Mouse (Mus musculus) heart, embryonic 10.5 days (tissue): ENCODE data around the gene Recql. TPM values are rescaled to one million over a fixed set of nuclear protein-coding genes. Genes with fewer than 3 reads are reported as not detected.
"Not testable (repeated sequence)": the region's sequence is repeated elsewhere in the genome, so short reads cannot be mapped to it uniquely, and the experiment has no call there.

Source experiments
- DNase-seq: peaks from one replicate; pipeline ENCODE4 v3.0.0-alpha.2; 2017; ENCODE audit warnings: low spot score
- H3K27ac ChIP-seq: fragments of 300-500 bp; sonication (generic); 2 replicates; pipeline ENCODE4 v1.5.1; 2016; ENCODE audit warnings: mild to moderate bottlenecking
- H3K27me3 ChIP-seq: fragments of 300-500 bp; sonication (generic); 2 replicates; pipeline ENCODE4 v1.6.1; 2016; ENCODE audit warnings: mild to moderate bottlenecking; ENCODE audit not compliant: poor library complexity, insufficient read depth, severe bottlenecking
- H3K36me3 ChIP-seq: fragments of 300-500 bp; sonication (generic); 2 replicates; pipeline ENCODE4 v1.6.1; 2016; ENCODE audit warnings: mild to moderate bottlenecking, moderate library complexity
- H3K4me1 ChIP-seq: fragments of 300-500 bp; sonication (generic); 2 replicates; pipeline ENCODE4 v1.6.1; 2016; ENCODE audit warnings: mild to moderate bottlenecking
- H3K4me3 ChIP-seq: fragments of 300-500 bp; sonication (generic); 2 replicates; pipeline ENCODE4 v1.5.1; 2016; ENCODE audit warnings: mild to moderate bottlenecking, moderate library complexity
- H3K9me3 ChIP-seq: fragments of 300-500 bp; sonication (generic); 2 replicates; pipeline ENCODE4 v1.6.1; 2016; ENCODE audit warnings: mild to moderate bottlenecking, moderate library complexity
- WGBS: fragments of 180-500 bp; shearing (Covaris S2); methylation state at CpG from one replicate; pipeline ENCODE4 v1.1.7; 2016; 5-methylcytosine and 5-hydroxymethylcytosine counted together
- polyA plus RNA-seq: library from polyadenylated mRNA; unstranded; fragments of >200 nt; fragmentation: Nextera tagmentation; extraction: Ambion mirVana; gene quantifications from 2 replicates; pipeline ENCODE4 v1.2.1, GENCODE M21; 2016

Gene Recql
- polyA plus RNA-seq, 1 experiment from 2014 or later = 27.9 TPM

- peaks cover 77% of the 10 kb centered on the region for H3K36me3 ChIP-seq
- no peaks in the 10 kb centered on the region for H3K9me3 ChIP-seq
- H3K27ac ChIP-seq = no peak overlapping the region
- no peaks in the 10 kb centered on the region for H3K27me3 ChIP-seq
- no peak for DNase-seq
- H3K4me1 ChIP-seq = no peaks in the 10 kb centered on the region
- 73% methylated on average over 7 of the region's 7 CpGs for WGBS
- no peak overlapping the region for H3K4me3 ChIP-seq
Measured at GRCm38 (mm10) chr6:142357106-142357505, 29.8 kb downstream of the Recql start.

GRCm38 (mm10) chr6:142352099-142352498, 34.8 kb downstream of the Recql start:
- WGBS = 85% methylated on average over 3 of the region's 3 CpGs
- peaks cover 56% of the 10 kb centered on the region for H3K36me3 ChIP-seq
- not testable (repeated sequence) for H3K4me3 ChIP-seq

DNA sequence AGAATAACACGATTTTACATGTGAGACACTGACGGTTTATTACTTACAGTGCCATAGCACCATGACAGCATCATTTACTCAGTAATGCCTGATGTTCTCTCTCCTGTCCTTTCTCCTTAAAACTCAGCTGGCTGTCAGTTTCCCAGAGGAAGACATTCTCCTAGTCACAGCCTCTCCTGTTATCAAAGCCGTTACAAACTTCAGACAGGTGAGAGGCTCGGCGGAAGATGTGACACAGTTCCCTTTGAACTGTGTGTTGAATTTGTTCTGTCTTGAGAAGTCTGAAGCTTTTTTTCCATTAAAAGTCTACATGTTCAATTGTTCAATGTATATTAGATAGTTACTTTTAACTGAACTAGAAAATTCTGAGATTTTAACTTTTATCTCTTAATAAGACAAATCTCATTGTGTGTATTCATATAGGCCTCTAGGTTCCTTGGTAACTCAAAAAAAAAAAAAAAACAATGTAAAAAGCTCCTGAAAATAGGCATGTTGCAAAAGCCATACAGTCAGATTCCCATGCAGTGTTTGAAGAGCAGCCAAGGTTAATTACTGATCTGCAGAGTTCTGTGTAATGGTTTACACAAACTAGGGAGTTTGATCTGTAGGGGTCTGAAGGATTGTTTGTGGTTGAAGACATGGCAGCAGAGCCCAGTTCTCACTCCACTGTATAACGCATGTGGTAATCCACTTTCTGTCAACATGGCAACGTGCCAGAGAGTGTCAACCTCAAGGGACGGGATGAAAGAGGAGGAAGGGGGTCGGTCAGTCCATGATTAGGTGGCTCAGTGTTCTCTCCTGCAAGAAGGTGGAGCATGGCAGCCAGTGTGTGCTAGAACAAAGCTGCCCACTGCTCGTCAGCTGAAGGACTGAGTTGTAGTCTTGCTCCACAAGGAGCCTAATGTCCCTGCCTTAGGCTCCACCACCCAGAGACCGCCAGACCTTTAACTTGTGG, 39.2 kb downstream of the Recql start:
- peak; percentile 70 for DNase-seq
- Histone ChIP-seq H3K27ac (no peak overlapping the region), H3K36me3 (peaks cover 32% of the 10 kb centered on the region), H3K4me1 (peaks cover 5% of the 10 kb centered on the region; the same call in 1 of the 2 replicates), H3K27me3 (no peaks in the 10 kb centered on the region), H3K4me3 (no peak overlapping the region), H3K9me3 (no peaks in the 10 kb centered on the region)
- 75% methylated on average over 11 of the region's 11 CpGs for WGBS

More at GRCm38 (mm10) chr6:142352099-142352498, 34.8 kb downstream of the Recql start:
- H3K9me3 ChIP-seq, H3K27me3 ChIP-seq, H3K27ac ChIP-seq, DNase-seq, H3K4me1 ChIP-seq: not testable (repeated sequence)

DNA sequence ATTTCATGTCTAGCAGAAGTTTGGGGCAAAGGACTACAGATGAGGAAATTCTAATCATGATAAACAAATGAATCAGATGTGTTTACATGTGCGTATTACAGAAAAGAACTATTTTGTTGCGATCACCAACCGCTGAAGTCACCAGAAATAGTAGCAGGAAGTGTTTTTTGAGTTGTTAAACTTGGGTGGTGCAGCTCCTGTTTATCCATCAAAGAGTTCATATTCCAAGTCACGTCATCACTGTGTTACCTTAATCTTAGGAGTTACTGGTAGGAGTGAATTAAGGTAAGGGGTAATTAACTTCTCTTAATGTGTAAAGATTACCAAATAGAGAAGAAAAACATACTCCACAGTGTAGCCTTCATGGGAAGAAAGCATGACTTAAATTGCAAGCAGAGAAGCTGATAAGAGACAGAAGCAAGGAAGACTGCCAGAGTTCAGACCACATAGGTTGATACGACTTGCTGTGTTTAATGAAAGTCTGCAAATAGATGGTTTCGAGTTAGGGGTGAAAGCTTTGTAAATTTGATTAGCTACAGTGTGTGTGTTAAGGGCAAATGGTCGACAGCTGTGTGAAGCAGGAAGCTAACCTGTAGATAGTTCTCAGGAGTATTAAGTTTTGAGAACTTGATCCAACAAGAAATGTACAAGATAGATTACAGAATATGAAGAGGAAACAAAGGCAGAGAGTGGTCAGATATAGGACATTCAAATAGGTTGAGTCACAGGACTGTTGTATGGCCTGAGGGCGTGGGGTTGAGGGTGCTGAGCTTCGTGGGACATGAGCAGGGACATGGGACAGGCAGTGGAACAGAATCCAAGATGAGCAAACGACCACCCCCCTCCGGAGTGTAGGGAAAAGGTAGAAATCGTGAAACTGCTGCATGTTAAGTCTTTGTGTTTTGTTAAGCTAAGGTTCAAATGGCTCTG, 40.4 kb downstream of the Recql start:
- H3K4me3 ChIP-seq = peak overlapping the region; percentile 75
- H3K36me3 ChIP-seq = peaks cover 19% of the 10 kb centered on the region
- WGBS = 55% methylated on average over 12 of the region's 12 CpGs
- H3K27ac ChIP-seq = peak overlapping the region; percentile 90
- H3K9me3 ChIP-seq = no peaks in the 10 kb centered on the region
- DNase-seq = peak; percentile 48
- no peaks in the 10 kb centered on the region for H3K27me3 ChIP-seq
- H3K4me1 ChIP-seq = peaks cover 5% of the 10 kb centered on the region; the same call in 1 of the 2 replicates

- no peaks in the 10 kb centered on the region for H3K9me3 ChIP-seq
- H3K27me3 ChIP-seq = no peaks in the 10 kb centered on the region
- peaks cover 5% of the 10 kb centered on the region; the same call in 1 of the 2 replicates for H3K4me1 ChIP-seq
- peaks cover 12% of the 10 kb centered on the region; the same call in 1 of the 2 replicates for H3K36me3 ChIP-seq
- peak within 1 kb of the TSS; percentile 90 for H3K27ac ChIP-seq
- H3K4me3 ChIP-seq = peak within 1 kb of the TSS; percentile 75
- WGBS = under 1% methylated on average over 48 of the region's 48 CpGs
- DNase-seq = peak; percentile 94
Measured at GRCm38 (mm10) chr6:142345440-142346038, 41.3 kb downstream of the Recql start, which contains the start of gene Pyroxd1. Gene Pyroxd1 (plus strand): TSS chr6:142345654.

GRCm38 (mm10) chr6:142343561-142343960, 43.3 kb downstream of the Recql start:
- no peak overlapping the region for H3K27ac ChIP-seq
- no peaks in the 10 kb centered on the region for H3K9me3 ChIP-seq
- WGBS = 61% methylated on average over 2 of the region's 2 CpGs
- H3K27me3 ChIP-seq = no peaks in the 10 kb centered on the region
- 0 out of 2 replicates have a peak, but pooled peaks cover under 1% of the 10 kb centered on the region for H3K36me3 ChIP-seq
- no peak for DNase-seq
- H3K4me1 ChIP-seq = peaks cover 5% of the 10 kb centered on the region; the same call in 1 of the 2 replicates
- no peak overlapping the region for H3K4me3 ChIP-seq

DNA sequence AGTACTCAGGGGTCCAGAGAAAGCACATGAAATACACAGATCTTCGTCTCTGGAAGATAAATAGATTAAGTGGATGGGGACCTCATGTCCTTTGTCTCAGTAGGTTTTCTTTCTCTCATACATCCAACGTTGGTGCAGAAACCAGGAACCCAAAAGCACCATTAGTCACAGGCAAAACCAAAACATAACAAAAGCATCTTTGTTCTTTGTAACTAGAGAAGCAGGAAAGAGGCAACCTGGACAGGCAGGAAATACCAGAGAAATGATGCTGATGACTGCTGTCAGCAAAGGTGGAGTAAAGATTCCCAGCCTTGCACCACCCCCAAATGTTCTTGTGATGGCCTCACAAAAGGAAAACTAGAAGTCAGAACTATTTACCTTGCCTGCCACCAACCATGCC, 47.3 kb downstream of the Recql start:
- H3K4me1 ChIP-seq = no peaks in the 10 kb centered on the region
- no peak overlapping the region for H3K4me3 ChIP-seq
- H3K27me3 ChIP-seq = no peaks in the 10 kb centered on the region
- H3K9me3 ChIP-seq = no peaks in the 10 kb centered on the region
- DNase-seq = no peak
- H3K36me3 ChIP-seq = no peaks in the 10 kb centered on the region
- H3K27ac ChIP-seq = no peak overlapping the region
- 48% methylated on average over 2 of the region's 2 CpGs for WGBS

GRCm38 (mm10) chr6:142338961-142339360, 47.9 kb downstream of the Recql start:
- H3K4me1 ChIP-seq = no peaks in the 10 kb centered on the region
- no peak overlapping the region for H3K27ac ChIP-seq
- H3K36me3 ChIP-seq = no peaks in the 10 kb centered on the region
- WGBS = 72% methylated on average over 2 of the region's 2 CpGs
- no peaks in the 10 kb centered on the region for H3K27me3 ChIP-seq
- no peak for DNase-seq
- no peak overlapping the region for H3K4me3 ChIP-seq
- H3K9me3 ChIP-seq = no peaks in the 10 kb centered on the region

- WGBS = 70% methylated on average over 1 of the region's 1 CpGs
- H3K4me1 ChIP-seq = no peaks in the 10 kb centered on the region
- H3K27me3 ChIP-seq = no peaks in the 10 kb centered on the region
- no peaks in the 10 kb centered on the region for H3K36me3 ChIP-seq
- H3K27ac ChIP-seq = no peak overlapping the region
- H3K9me3 ChIP-seq = no peaks in the 10 kb centered on the region
- DNase-seq = no peak
- no peak overlapping the region for H3K4me3 ChIP-seq
Measured at GRCm38 (mm10) chr6:142329201-142329600, 57.7 kb downstream of the Recql start.

- Histone ChIP-seq H3K4me1 (no peaks in the 10 kb centered on the region), H3K27ac (no peak overlapping the region), H3K9me3 (no peaks in the 10 kb centered on the region), H3K27me3 (no peaks in the 10 kb centered on the region), H3K4me3 (no peak overlapping the region), H3K36me3 (no peaks in the 10 kb centered on the region)
- no peak for DNase-seq
- WGBS = 70% methylated on average over 3 of the region's 3 CpGs
Measured at GRCm38 (mm10) chr6:142326598-142326997, 60.3 kb downstream of the Recql start.

DNA sequence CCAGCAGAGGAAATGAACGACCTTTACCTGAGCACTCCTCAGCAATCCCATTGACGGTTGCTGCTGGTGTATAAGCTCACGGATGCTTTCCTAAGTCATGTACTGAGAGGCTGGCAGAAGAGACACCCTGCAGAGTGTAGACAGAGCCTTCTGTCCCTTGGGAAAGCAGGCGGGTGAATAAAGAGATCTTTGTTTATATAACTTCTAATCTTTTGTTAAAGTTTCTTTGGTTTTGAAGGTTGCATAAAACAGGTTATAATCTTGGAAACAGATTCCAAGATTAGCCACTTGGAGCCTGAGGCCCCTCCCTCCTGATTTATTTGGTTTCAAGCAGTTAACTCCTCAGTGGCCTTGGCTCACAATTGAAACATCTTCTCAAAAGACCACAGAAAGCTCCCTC, 64.0 kb downstream of the Recql start, which contains the start of gene Slco1a5:
Slco1a5 (minus strand) TSS at position 101 of the 400 bp plus-strand sequence.
- H3K4me1 ChIP-seq = no peaks in the 10 kb centered on the region
- H3K36me3 ChIP-seq = no peaks in the 10 kb centered on the region
- H3K27ac ChIP-seq = no peak within 1 kb of the TSS
- no peaks in the 10 kb centered on the region for H3K9me3 ChIP-seq
- no peak within 1 kb of the TSS for H3K4me3 ChIP-seq
- no peak for DNase-seq
- no peaks in the 10 kb centered on the region for H3K27me3 ChIP-seq
- 33% methylated on average over 4 of the region's 4 CpGs for WGBS

DNA sequence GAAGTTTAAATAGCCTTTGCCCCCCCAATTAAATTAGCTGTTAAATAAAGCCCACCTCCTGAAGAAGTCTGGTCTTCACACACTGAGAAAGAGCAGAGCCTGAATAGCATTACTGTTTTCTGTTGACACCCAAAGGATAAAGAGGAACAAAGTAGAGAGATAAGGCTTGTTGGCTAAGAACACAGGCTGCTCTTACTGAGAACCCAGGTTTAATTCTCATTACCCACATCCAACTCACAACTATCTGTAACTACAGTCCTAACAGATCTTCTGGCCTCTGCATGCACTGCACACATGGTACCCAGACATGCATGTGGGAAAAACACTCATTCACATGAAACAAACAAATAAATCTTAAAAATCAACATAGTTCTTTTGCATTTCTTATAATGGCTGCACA, 69.8 kb downstream of the Recql start:
- Histone ChIP-seq H3K4me3 (no peak overlapping the region), H3K4me1 (no peaks in the 10 kb centered on the region), H3K36me3 (no peaks in the 10 kb centered on the region), H3K27ac (no peak overlapping the region), H3K27me3 (no peaks in the 10 kb centered on the region), H3K9me3 (no peaks in the 10 kb centered on the region)
- DNase-seq = no peak
